27 mouse cellular contexts compared by ENCODE assay signal in the genomic region with DNA sequence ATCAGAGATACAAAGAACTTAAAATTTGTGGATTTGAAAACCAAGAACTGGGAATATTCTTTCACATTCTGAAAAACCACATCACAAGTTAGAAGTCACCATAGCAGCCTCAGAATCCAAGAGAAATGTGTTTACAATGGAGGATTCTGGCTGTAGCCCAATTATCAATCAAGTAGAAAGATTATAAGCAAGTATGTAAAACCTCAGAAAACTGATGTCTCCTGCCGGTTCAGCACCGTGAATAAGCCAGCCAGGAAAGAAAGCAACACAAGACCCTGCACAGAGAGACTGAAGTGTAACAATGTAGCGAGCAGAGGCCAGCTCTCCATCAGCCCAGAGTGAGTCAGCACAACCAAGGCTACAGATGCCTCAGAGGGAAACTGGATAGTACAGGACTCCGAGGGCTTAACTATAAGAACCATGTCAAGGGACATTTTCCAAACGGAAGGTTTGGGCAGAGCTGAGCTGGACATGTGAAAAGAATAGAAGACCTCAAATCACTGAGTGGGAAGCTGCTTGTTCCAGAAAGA.
DNase-seq lines count a peak whose midpoint lies in the region; ATAC-seq and TF ChIP-seq lines count a peak whose summit lies in the region.
"Had no signal": no experiment of that assay in that cellular context is flagged by ENCODE, and none has a peak within 500 bp of the region (broad histone marks: within the 10 kb centered on the region; RNA-seq: fewer than 3 reads in every experiment).

No protein-coding gene starts in this region.

- H3K27ac ChIP-seq in testis, adult 2 months (ENCODE audit: control insufficient read depth, insufficient read depth, low read depth, low read length), result no peak overlapping the region
- H3K27ac ChIP-seq: embryonic facial prominence, embryonic 15.5 days; heart, embryonic 13.5 days; hindbrain, embryonic 12.5 days; kidney, embryonic 15.5 days; liver, embryonic 13.5 days; macrophage; midbrain, embryonic 12.5 days; stomach, embryonic 15.5 days had no signal

- ATAC-seq in CD4-positive, CD25-positive, alpha-beta regulatory T cell, adult 4 months, result no peak
- ATAC-seq: activated CD4-positive, CD25-positive, alpha-beta regulatory T cell, adult 4 months; forebrain, embryonic 16.5 days had no signal

- DNase-seq in adrenal gland, postnatal 14 days, result peak; percentile 18
- DNase-seq in adrenal gland, adult 8-10 months, result no peak
- DNase-seq in heart, adult 11 months, result peak; percentile 4
- no peak for DNase-seq in heart, adult 9 months (ENCODE audit: low spot score in 2 of 2)
- no peak for DNase-seq in testis, postnatal 10 days (ENCODE audit: low spot score)
- DNase-seq: cerebellum, adult 11 months; cerebellum, adult 9-11 months; gastrocnemius, postnatal 10 days; heart, adult 18-20 months; heart, postnatal 14 days; kidney, adult 11 months; kidney, postnatal 36 days; layer of hippocampus, postnatal 36 days; liver, embryonic 13.5 days had no signal

- H3K4me3 ChIP-seq in testis, adult 2 months (ENCODE audit: control insufficient read depth, low read depth, low read length), result peak overlapping the region; percentile 3; the same call in 1 of the 2 replicates
- H3K4me3 ChIP-seq: embryonic facial prominence, embryonic 15.5 days; heart, embryonic 13.5 days; hindbrain, embryonic 12.5 days; kidney, embryonic 15.5 days; liver, embryonic 13.5 days; midbrain, embryonic 12.5 days; stomach, embryonic 15.5 days had no signal

- H3K4me1 ChIP-seq in testis, adult 2 months (ENCODE audit: control insufficient read depth, insufficient read depth, low read length), result peaks cover 4% of the 10 kb centered on the region
- H3K4me1 ChIP-seq: liver, embryonic 13.5 days had no signal

- no peak for TF ChIP-seq POLR2A in testis, adult 2 months (IDR thresholded peaks at IDR 0.05; ENCODE audit: control insufficient read depth, low read depth, low read length)

- no peaks in the 10 kb centered on the region for H3K27me3 ChIP-seq in testis, adult 2 months (ENCODE audit: control insufficient read depth, insufficient read depth, low read length)
- H3K27me3 ChIP-seq: CH12.LX had no signal

- H3K36me3 ChIP-seq in testis, adult 2 months (ENCODE audit: control insufficient read depth, insufficient read depth, low read length), result no peaks in the 10 kb centered on the region
- H3K36me3 ChIP-seq: embryonic facial prominence, embryonic 15.5 days; G1E; heart, embryonic 13.5 days; hindbrain, embryonic 12.5 days; kidney, embryonic 15.5 days; liver, embryonic 13.5 days; midbrain, embryonic 12.5 days; stomach, embryonic 15.5 days had no signal

- TF ChIP-seq CTCF in testis, adult 2 months (IDR thresholded peaks at IDR 0.05; ENCODE audit: control insufficient read depth, insufficient read depth, insufficient replicate concordance, low read depth, low read length), result no peak

Comparison
In these comparisons a context has a peak if more than half of its experiments do, and no peak if none do; other contexts are left out.
1. DNase-seq: peak in adrenal gland, postnatal 14 days (single experiment) and heart, adult 11 months (single experiment); none in adrenal gland, adult 8-10 months (single experiment), heart, adult 9 months (0 of 2) and testis, postnatal 10 days (single experiment).